Mouse (Mus musculus) forebrain, postnatal 0 days (tissue): ENCODE results near the gene Clint1. TPM values are rescaled to one million over a fixed set of nuclear protein-coding genes. Genes with fewer than 3 reads are reported as not detected.

Experiments used
- ATAC-seq: fragments of 200-750 bp; cut with Nextera tagmentation; 2 replicates; pipeline ENCODE4 v1.8.0; 2017; ENCODE audit warnings: mild to moderate bottlenecking, moderate library complexity
- DNase-seq: peaks from one replicate; pipeline ENCODE4 v3.0.0-alpha.2; 2015
- H3K27ac ChIP-seq: fragments of 300-500 bp; sonication (generic); 2 replicates; pipeline ENCODE4 v1.5.1; 2014; ENCODE audit warnings: low read depth, mild to moderate bottlenecking, antibody characterized with exemption, low read length, moderate library complexity, mixed read lengths
- H3K27me3 ChIP-seq: fragments of 300-500 bp; sonication (generic); 2 replicates; pipeline ENCODE4 v1.6.1; 2014; ENCODE audit warnings: mild to moderate bottlenecking, low read length, mixed read lengths; ENCODE audit not compliant: insufficient read depth
- H3K36me3 ChIP-seq: fragments of 300-500 bp; sonication (generic); 2 replicates; pipeline ENCODE4 v1.6.1; 2014; ENCODE audit warnings: mild to moderate bottlenecking, moderate library complexity; ENCODE audit not compliant: insufficient read depth
- H3K4me1 ChIP-seq: fragments of 300-500 bp; sonication (generic); 2 replicates; pipeline ENCODE4 v1.6.1; 2014; ENCODE audit warnings: antibody characterized with exemption; ENCODE audit not compliant: insufficient read depth
- H3K4me2 ChIP-seq: fragments of 300-500 bp; sonication (generic); 2 replicates; pipeline ENCODE4 v1.6.1; 2014; ENCODE audit warnings: low read depth, mild to moderate bottlenecking, moderate library complexity
- H3K4me3 ChIP-seq: fragments of 300-500 bp; sonication (generic); 2 replicates; pipeline ENCODE4 v1.5.1; 2014; ENCODE audit warnings: low read depth, low read length, mixed read lengths
- H3K9ac ChIP-seq: fragments of 300-500 bp; sonication (generic); 2 replicates; pipeline ENCODE4 v1.6.1; 2014; ENCODE audit warnings: mild to moderate bottlenecking
- H3K9me3 ChIP-seq: fragments of 300-500 bp; sonication (generic); 2 replicates; pipeline ENCODE4 v1.6.1; 2016; ENCODE audit warnings: low read length
- CTCF ChIP-seq: sonication (generic); IDR thresholded peaks from 2 replicates; pipeline ENCODE4 v1.5.1; 2016; ENCODE audit warnings: antibody characterized with exemption, control low read depth, low read depth
- WGBS: fragments of 180-500 bp; shearing (Covaris S2); extraction: QIAGEN DNeasy Blood & Tissue Kit; methylation state at CpG from one replicate; pipeline ENCODE4 v1.1.7; 2014; 5-methylcytosine and 5-hydroxymethylcytosine counted together
- polyA plus RNA-seq: library from polyadenylated mRNA; unstranded; fragments of >200 nt; fragmentation: Nextera tagmentation; extraction: Ambion mirVana; gene quantifications from 2 replicates; pipeline ENCODE4 v1.2.1, GENCODE M21; 2015
- total RNA-seq: library from RNA; depleted of rRNA; stranded (reverse); fragments of >200 nt; gene quantifications from 2 replicates; pipeline ENCODE4 v1.2.3, GENCODE M21; 2014; rRNA removed

Gene Clint1
- total RNA-seq = 24.7 and 32.8 TPM in 2 replicates
- 19.4 and 28.8 TPM in 2 replicates for polyA plus RNA-seq

DNA sequence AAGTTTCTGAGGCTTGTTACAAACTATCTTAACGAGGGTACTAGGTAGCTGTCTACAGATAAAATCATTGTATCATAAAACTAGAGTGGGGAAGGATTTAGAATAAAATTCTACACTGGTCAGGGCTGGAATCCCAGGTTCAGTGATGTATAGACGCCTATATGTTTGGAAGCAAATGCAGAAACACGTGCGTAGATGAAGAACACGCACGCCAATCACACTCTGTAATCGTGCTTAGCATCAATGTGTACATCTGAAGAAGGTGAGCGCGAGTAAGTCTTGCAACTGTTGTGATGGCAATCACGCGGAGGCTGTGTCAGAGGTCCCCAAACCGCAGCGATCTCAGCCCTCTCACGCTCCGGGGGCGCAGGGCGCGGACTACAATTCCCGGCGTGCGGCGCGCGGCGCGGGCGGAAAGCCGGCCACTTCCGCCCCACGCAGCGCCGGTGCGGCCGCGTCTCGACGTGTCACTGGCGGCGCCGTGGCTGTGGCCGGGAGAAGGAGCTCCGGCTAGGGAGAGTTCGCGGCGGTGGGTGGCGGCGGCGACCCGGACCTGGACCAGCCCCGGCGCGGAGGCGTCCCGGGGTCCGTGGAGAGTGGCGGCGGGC, at the start of gene Clint1:
Clint1 (plus strand) TSS at position 536 of the 608 bp plus-strand sequence.
- peak; percentile 85 for DNase-seq
- Histone ChIP-seq H3K9me3 (no peaks in the 10 kb centered on the region), H3K4me2 (peak within 1 kb of the TSS; percentile 84), H3K4me1 (0 out of 2 replicates have a peak, but pooled peaks cover 4% of the 10 kb centered on the region), H3K36me3 (no peaks in the 10 kb centered on the region), H3K4me3 (peak within 1 kb of the TSS; percentile 92), H3K27ac (peak within 1 kb of the TSS; percentile 79), H3K27me3 (no peaks in the 10 kb centered on the region), H3K9ac (peak within 1 kb of the TSS; percentile 75)
- ATAC-seq = peak; percentile 99
- WGBS = under 1% methylated on average over 47 of the region's 57 CpGs
- TF ChIP-seq CTCF = no peak

DNA sequence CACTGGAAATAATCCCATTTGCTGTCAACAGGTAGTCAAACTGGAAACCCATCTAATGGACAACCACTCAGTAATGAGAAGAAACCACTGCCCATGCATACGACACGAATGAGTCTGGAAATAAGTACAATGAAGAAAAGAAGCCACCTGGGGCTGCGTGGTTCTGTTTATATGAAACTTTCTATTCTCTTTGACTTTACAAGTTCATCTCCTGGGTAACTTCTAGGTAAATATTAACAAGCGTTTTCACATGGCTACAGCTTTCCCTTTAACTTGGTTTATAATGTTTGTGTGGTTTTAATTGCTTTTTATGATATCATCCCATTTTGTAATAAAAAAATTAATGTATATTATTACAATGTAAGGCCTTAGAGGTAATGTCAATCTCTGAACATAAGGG, 47.8 kb upstream of the Clint1 start:
- WGBS = 78% methylated on average over 4 of the region's 4 CpGs
- Histone ChIP-seq H3K9me3 (no peaks in the 10 kb centered on the region), H3K4me3 (no peak overlapping the region), H3K4me1 (no peaks in the 10 kb centered on the region), H3K9ac (no peak overlapping the region), H3K4me2 (no peak overlapping the region), H3K27ac (no peak overlapping the region), H3K27me3 (peaks cover 6% of the 10 kb centered on the region), H3K36me3 (no peaks in the 10 kb centered on the region)
- no peak for DNase-seq
- no peak for TF ChIP-seq CTCF
- ATAC-seq = no peak

DNA sequence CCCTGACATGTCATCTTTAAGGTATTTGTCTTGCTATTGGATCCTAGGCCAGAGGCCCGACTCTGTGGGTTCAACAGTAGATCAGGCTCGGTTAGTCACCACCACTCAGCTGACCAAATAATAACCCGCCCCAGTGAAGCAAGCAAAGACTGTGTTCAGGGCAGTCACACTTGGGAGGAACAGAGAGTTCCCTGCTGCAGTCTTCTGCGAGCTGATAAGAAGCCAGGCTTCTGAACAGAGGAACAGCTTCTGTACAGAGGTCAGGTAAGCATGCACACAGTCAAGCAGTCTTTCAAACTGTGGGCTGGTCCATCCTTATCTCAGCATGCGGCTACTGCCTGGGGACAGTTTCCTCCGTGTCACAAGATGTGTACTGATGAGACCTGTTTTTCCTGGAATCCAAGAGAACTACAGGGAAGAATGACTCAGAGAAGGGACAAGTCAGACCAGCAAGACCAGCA, 46.5 kb upstream of the Clint1 start:
- no peak for DNase-seq
- ATAC-seq = no peak
- Histone ChIP-seq H3K4me1 (no peaks in the 10 kb centered on the region), H3K36me3 (no peaks in the 10 kb centered on the region), H3K9ac (no peak overlapping the region), H3K27me3 (no peaks in the 10 kb centered on the region; the same call in 1 of the 2 replicates), H3K9me3 (no peaks in the 10 kb centered on the region), H3K27ac (no peak overlapping the region), H3K4me3 (no peak overlapping the region), H3K4me2 (no peak overlapping the region)
- WGBS = 86% methylated on average over 6 of the region's 6 CpGs
- no peak for TF ChIP-seq CTCF

DNA sequence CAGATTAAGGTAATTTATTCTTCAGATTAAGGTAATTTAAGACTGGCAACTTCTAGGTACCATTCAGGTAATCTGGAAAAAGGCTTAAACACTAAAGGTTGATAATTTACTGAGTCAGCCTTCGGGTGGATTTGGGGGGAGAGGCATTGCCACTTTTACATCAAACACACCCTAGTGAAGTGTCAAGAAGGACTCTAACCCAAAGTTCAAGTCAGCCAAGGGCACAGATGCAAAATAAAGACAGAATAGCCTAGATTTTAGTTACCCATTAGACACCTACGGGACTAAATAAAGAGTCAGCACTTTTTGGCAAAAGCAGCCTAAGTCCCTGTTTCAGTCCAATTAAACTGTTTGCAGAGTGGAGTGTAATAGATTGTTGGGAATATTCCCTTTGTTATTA, 46.0 kb upstream of the Clint1 start:
- no peak overlapping the region for H3K9ac ChIP-seq
- no peaks in the 10 kb centered on the region for H3K27me3 ChIP-seq
- 84% methylated on average over 2 of the region's 2 CpGs for WGBS
- no peak overlapping the region for H3K4me2 ChIP-seq
- no peak overlapping the region for H3K4me3 ChIP-seq
- no peaks in the 10 kb centered on the region for H3K9me3 ChIP-seq
- H3K4me1 ChIP-seq = no peaks in the 10 kb centered on the region
- ATAC-seq = no peak
- DNase-seq = no peak
- no peak overlapping the region for H3K27ac ChIP-seq
- no peak for TF ChIP-seq CTCF
- H3K36me3 ChIP-seq = no peaks in the 10 kb centered on the region

DNA sequence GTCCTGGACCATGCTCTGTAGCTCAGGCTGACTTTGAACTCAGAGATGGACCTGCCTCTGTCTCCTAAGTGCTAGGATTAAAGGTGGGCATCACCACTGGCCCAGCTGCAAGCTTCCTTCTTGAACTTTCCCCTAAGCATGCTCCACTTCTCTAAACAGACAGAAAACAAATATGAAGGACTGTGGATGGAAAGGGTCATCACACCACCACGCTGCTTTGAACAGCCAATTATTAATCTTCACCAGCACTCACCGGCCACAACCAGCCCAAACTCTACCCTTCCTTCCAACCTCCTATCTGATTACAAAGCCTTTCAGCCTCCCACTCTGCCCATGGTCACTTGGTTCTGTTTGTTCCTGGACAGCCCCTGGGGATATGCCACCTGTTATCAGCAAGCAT, 45.6 kb upstream of the Clint1 start:
- no peak for ATAC-seq
- Histone ChIP-seq H3K36me3 (no peaks in the 10 kb centered on the region), H3K9ac (no peak overlapping the region), H3K27ac (no peak overlapping the region), H3K9me3 (no peaks in the 10 kb centered on the region), H3K4me1 (no peaks in the 10 kb centered on the region), H3K27me3 (no peaks in the 10 kb centered on the region), H3K4me3 (no peak overlapping the region), H3K4me2 (no peak overlapping the region)
- DNase-seq = no peak
- TF ChIP-seq CTCF = no peak
- 90% methylated on average over 2 of the region's 2 CpGs for WGBS

DNA sequence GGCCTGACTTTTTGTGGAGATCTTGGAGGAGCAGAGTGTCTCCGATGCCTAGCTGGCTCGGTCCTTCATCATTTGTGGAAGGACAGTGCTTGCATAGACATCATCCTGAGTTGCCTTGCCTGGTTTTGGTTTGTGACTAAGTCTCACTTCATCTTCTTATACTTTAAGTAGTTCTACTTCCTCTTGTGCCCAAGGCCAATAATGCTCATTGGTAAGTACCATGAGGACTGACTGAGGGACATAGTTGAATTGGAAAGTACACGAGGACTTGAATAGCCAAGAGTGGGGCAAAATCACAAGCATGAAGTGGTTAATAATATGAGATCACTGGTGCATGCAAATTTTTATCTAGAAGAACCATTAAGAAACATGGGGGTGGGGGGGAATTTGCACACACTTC, 45.0 kb upstream of the Clint1 start:
- H3K27ac ChIP-seq = no peak overlapping the region
- H3K4me1 ChIP-seq = no peaks in the 10 kb centered on the region
- no peak for DNase-seq
- no peak for TF ChIP-seq CTCF
- WGBS = 87% methylated on average over 3 of the region's 3 CpGs
- H3K9me3 ChIP-seq = no peaks in the 10 kb centered on the region
- H3K4me3 ChIP-seq = no peak overlapping the region
- no peaks in the 10 kb centered on the region for H3K27me3 ChIP-seq
- H3K9ac ChIP-seq = no peak overlapping the region
- H3K36me3 ChIP-seq = no peaks in the 10 kb centered on the region
- no peak for ATAC-seq
- H3K4me2 ChIP-seq = no peak overlapping the region

DNA sequence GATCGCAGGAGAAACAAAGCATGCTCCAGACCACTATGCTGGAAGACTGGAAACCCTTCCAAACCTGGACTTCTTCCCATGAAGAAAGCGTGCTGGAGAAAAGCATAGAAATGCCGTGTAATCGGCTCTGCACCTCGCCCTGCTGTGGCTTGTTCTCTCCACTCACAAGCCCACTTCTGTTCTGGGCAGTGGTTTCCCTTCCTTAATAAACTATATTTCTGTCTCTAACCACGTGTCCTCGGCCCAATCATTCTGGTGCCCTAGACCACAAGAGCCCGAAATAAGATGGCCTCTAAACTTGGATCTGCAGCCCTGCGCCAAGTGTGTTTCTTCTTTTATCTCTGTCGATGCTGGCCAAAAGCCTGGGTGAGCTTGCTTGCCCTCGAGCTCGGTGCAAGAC, 44.0 kb upstream of the Clint1 start:
- Histone ChIP-seq H3K36me3 (no peaks in the 10 kb centered on the region), H3K9ac (no peak overlapping the region), H3K9me3 (no peaks in the 10 kb centered on the region), H3K4me2 (no peak overlapping the region), H3K27ac (no peak overlapping the region), H3K4me1 (no peaks in the 10 kb centered on the region), H3K27me3 (no peaks in the 10 kb centered on the region), H3K4me3 (no peak overlapping the region)
- WGBS = 87% methylated on average over 12 of the region's 12 CpGs
- DNase-seq (no peak), ATAC-seq (no peak)
- no peak for TF ChIP-seq CTCF
